Mouse (Mus musculus) heart, postnatal 0 days (tissue): Measurements from ENCODE around the gene Mical2. TPM values are rescaled to one million over a fixed set of nuclear protein-coding genes. Genes with fewer than 3 reads are reported as not detected.

Source experiments
- ATAC-seq: fragments of 200-750 bp; cut with Nextera tagmentation; 2 replicates; pipeline ENCODE4 v1.8.0; 2017; ENCODE audit warnings: low read depth, moderate number of reproducible peaks, moderate library complexity; ENCODE audit not compliant: insufficient read depth
- DNase-seq: peaks from one replicate; pipeline ENCODE4 v3.0.0-alpha.2; 2016; ENCODE audit warnings: low spot score
- H3K27ac ChIP-seq: fragments of 300-500 bp; sonication (generic); 2 replicates; pipeline ENCODE4 v1.5.1; 2014; ENCODE audit warnings: low read depth, mild to moderate bottlenecking
- H3K27me3 ChIP-seq: fragments of 300-500 bp; sonication (generic); 2 replicates; pipeline ENCODE4 v1.6.1; 2014; ENCODE audit warnings: low read length, mixed read lengths; ENCODE audit not compliant: control insufficient read depth, insufficient read depth
- H3K36me3 ChIP-seq: fragments of 300-500 bp; sonication (generic); replicated peaks from 2 replicates; pipeline ENCODE4 v1.6.1; 2014; ENCODE audit warnings: low read length, mixed read lengths; ENCODE audit not compliant: control insufficient read depth, insufficient read depth
- H3K4me1 ChIP-seq: fragments of 300-500 bp; sonication (generic); 2 replicates; pipeline ENCODE4 v1.6.1; 2014; ENCODE audit warnings: antibody characterized with exemption; ENCODE audit not compliant: control insufficient read depth, insufficient read depth
- H3K4me2 ChIP-seq: fragments of 300-500 bp; sonication (generic); 2 replicates; pipeline ENCODE4 v1.6.1; 2014; ENCODE audit warnings: low read depth, mild to moderate bottlenecking, low read length, moderate library complexity
- H3K4me3 ChIP-seq: fragments of 300-500 bp; sonication (generic); 2 replicates; pipeline ENCODE4 v1.5.1; 2014; ENCODE audit warnings: low read depth, low read length
- H3K9ac ChIP-seq: fragments of 300-500 bp; sonication (generic); replicated peaks from 2 replicates; pipeline ENCODE4 v1.6.1; 2014; ENCODE audit warnings: low read depth, low read length, mixed read lengths
- H3K9me3 ChIP-seq: fragments of 300-500 bp; sonication (generic); replicated peaks from 2 replicates; pipeline ENCODE4 v1.6.1; 2016; ENCODE audit warnings: low read length; ENCODE audit not compliant: control insufficient read depth
- CTCF ChIP-seq: IDR thresholded peaks from 2 replicates; pipeline ENCODE4 v1.5.1; 2016; ENCODE audit warnings: antibody characterized with exemption, control low read depth, low read depth
- EP300 ChIP-seq: IDR thresholded peaks from 2 replicates; pipeline ENCODE4 v1.6.1; 2016; ENCODE audit warnings: antibody characterized with exemption, low read depth
- WGBS: fragments of 180-500 bp; shearing (Covaris S2); extraction: QIAGEN DNeasy Blood & Tissue Kit; methylation state at CpG from one replicate; pipeline ENCODE4 v1.1.7; 2014; 5-methylcytosine and 5-hydroxymethylcytosine counted together
- polyA plus RNA-seq: library from polyadenylated mRNA; unstranded; fragments of >200 nt; fragmentation: Nextera tagmentation; extraction: Ambion mirVana; gene quantifications from 2 replicates; pipeline ENCODE4 v1.2.1, GENCODE M21; 2015
- total RNA-seq: library from RNA; depleted of rRNA; stranded (reverse); fragments of >200 nt; gene quantifications from 2 replicates; pipeline ENCODE4 v1.2.3, GENCODE M21; 2014; ENCODE audit warnings: low replicate concordance

The Mical2 gene
- total and polyA plus RNA-seq, 2 experiments from 2014 or later, result 78.1 to 136 TPM

GRCm38 (mm10) chr7:112289990-112290389 lies 64.3 kb downstream of the Mical2 start:
- Histone ChIP-seq H3K9ac (no peak overlapping the region), H3K4me2 (no peak overlapping the region), H3K27ac (peak overlapping the region; percentile 94), H3K4me3 (no peak overlapping the region), H3K36me3 (peaks cover 11% of the 10 kb centered on the region; the same call in 1 of the 2 replicates), H3K4me1 (peaks cover 87% of the 10 kb centered on the region), H3K27me3 (no peaks in the 10 kb centered on the region), H3K9me3 (no peaks in the 10 kb centered on the region)
- TF ChIP-seq CTCF, result no peak
- TF ChIP-seq EP300, result no peak; the same call in 1 of the 2 replicates
- ATAC-seq, result peak; percentile 80
- WGBS, result 5% methylated on average over 4 of the region's 4 CpGs
- peak; percentile 89 for DNase-seq

- Histone ChIP-seq H3K9me3 (no peaks in the 10 kb centered on the region), H3K4me2 (no peak overlapping the region), H3K4me3 (no peak overlapping the region), H3K9ac (peak overlapping the region; percentile 24; the same call in 1 of the 2 replicates), H3K27me3 (no peaks in the 10 kb centered on the region), H3K27ac (peak overlapping the region; percentile 76), H3K36me3 (peaks cover 3% of the 10 kb centered on the region; the same call in 1 of the 2 replicates), H3K4me1 (peaks cover 87% of the 10 kb centered on the region)
- WGBS, result 65% methylated on average over 7 of the region's 7 CpGs
- TF ChIP-seq CTCF (no peak), EP300 (no peak)
- no peak for DNase-seq
- ATAC-seq, result no peak
Observed at GRCm38 (mm10) chr7:112293456-112294104, 67.9 kb downstream of the Mical2 start.

- Histone ChIP-seq H3K4me3 (no peak overlapping the region), H3K27ac (peak overlapping the region; percentile 96), H3K4me1 (peaks cover 88% of the 10 kb centered on the region), H3K27me3 (no peaks in the 10 kb centered on the region), H3K36me3 (peaks cover 3% of the 10 kb centered on the region; the same call in 1 of the 2 replicates), H3K9ac (no peak overlapping the region), H3K9me3 (no peaks in the 10 kb centered on the region), H3K4me2 (no peak overlapping the region)
- WGBS, result 30% methylated on average over 8 of the region's 8 CpGs
- ATAC-seq, result no peak
- DNase-seq, result no peak
- peak; percentile 67 for TF ChIP-seq EP300
- no peak for TF ChIP-seq CTCF
Observed at GRCm38 (mm10) chr7:112295426-112296221, 70.0 kb downstream of the Mical2 start.

GRCm38 (mm10) chr7:112298032-112298431 lies 72.4 kb downstream of the Mical2 start:
- H3K27me3 ChIP-seq, result no peaks in the 10 kb centered on the region
- H3K4me2 ChIP-seq, result no peak overlapping the region
- WGBS, result 6% methylated on average over 9 of the region's 9 CpGs
- H3K9me3 ChIP-seq, result no peaks in the 10 kb centered on the region
- peak; percentile 93 for DNase-seq
- peak; percentile 78 for ATAC-seq
- H3K36me3 ChIP-seq, result peaks cover 7% of the 10 kb centered on the region
- peaks cover 79% of the 10 kb centered on the region for H3K4me1 ChIP-seq
- H3K9ac ChIP-seq, result no peak overlapping the region
- H3K4me3 ChIP-seq, result no peak overlapping the region
- H3K27ac ChIP-seq, result peak overlapping the region; percentile 96
- TF ChIP-seq CTCF (no peak), EP300 (peak; percentile 89)

GRCm38 (mm10) chr7:112298871-112299422 lies 73.3 kb downstream of the Mical2 start:
- DNase-seq (no peak), ATAC-seq (peak; percentile 27; the same call in 1 of the 2 replicates)
- Histone ChIP-seq H3K4me1 (peaks cover 69% of the 10 kb centered on the region), H3K27ac (peak overlapping the region; percentile 96), H3K9ac (peak overlapping the region; percentile 31), H3K9me3 (no peaks in the 10 kb centered on the region), H3K4me2 (no peak overlapping the region), H3K36me3 (peaks cover 17% of the 10 kb centered on the region), H3K27me3 (no peaks in the 10 kb centered on the region), H3K4me3 (no peak overlapping the region)
- TF ChIP-seq CTCF, result no peak
- no peak for TF ChIP-seq EP300
- 22% methylated on average over 3 of the region's 3 CpGs for WGBS
